Mouse (Mus musculus) thymus, adult 18-20 months (tissue): Measurements from ENCODE around the gene Aprt.

ENCODE experiments used
- DNase-seq, 2 experiments: peaks; one replicate each; pipeline ENCODE4 v3.0.0; 2022; ENCODE audit warnings: mixed read lengths in 2 of 2

Gene Aprt

DNA sequence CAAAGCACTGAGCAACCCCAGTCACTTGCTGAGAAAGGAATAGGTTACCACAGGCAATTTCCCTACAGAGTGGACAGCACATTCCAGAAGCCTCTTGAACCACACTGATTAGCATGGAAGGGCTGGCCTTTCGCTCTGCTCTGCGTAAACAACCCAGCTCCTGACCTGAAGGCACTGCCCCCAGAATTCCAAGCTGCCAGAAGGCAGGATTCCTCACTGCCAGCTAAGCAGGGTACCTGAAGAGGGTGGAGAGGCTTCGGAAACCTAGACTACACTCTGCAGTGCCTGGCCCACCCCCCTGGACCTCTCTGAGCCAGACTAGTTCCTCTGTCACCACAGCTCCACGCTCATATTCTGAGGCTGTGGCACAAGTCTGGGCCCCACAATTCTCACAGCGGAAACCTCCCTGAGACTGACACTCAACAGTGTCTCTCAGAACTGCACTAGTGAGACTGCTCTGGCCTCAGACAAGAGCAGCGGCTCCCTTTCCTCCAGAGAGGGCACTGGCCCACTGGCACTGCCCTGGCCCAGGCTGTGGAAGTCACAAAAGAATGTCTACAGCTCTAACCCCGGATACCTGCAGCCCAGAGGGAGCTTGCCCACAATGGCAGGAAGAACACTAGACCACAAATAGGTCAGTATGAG, 50.1 kb downstream of the Aprt start:
- no peak for DNase-seq

DNA sequence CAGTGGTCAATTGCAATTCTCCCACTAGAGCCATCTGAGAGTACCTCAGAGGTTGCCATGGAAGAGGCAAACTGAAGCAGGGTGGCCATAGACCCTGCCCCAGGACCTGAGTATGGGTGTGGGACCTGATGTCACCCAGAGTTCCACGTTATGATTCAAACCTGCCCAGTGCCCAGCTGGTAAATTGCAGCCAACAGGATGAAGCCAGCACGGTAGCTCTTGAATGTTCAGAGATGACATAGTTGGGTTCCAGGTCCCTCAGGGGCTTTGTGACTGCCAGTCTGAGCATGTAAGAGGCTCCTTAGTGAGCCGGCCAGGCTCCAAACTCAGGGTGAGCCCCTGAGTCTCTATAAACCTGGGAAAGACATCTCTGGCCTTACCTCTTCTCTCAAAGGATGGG, 50.6 kb downstream of the Aprt start:
- no peak for DNase-seq

DNA sequence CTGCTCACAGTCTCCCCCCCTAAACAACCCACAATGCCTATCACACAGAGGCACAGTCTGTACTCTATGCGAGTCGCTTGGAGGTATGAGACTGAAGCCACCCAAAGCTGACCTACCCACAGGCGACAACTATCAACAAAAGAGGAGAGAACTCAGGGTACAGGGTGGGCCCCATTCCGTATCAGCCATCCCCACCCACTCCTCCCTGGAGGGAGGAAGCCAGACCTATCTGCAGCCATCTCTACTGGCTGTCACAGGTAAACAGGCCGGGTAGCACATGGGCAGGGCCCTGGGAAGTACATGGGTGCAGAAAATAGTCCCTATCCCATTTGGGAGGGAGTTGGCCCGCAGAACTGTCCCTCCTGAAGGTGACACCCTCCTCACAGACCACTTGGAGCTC, 51.7 kb downstream of the Aprt start:
- DNase-seq = no peak
